Mouse (Mus musculus) kidney, adult 18-20 months (tissue): ENCODE data around the gene Gm10408.
"Not testable (repeated sequence)": the region's sequence is repeated elsewhere in the genome, so short reads cannot be mapped to it uniquely, and the experiment has no call there.

ENCODE experiments used
- DNase-seq: peaks from one replicate; pipeline ENCODE4 v3.0.0; 2021

Gene Gm10408

DNA sequence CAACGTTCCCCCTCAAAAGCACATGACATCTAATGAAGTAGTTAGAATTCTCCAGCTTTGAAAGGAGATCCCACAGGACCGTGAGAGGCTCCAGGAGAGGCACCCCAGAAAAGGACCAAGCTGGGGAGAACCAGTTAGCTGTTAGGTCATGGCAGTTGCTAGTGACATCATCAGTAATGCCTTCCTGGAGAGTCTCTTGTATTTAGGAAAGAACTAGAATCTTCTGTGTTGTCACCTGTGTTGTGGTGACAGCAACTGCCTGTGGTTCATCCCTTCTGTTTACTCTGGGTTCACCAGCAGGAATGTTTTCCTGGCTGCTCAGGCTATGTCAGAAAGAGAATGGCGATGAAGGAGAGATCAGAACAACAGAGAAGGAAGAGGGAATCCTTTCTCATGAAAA, at the start of gene Gm10408:
Gm10408 (plus strand) TSS at position 301 of the 400 bp plus-strand sequence.
- DNase-seq = not testable (repeated sequence)

DNA sequence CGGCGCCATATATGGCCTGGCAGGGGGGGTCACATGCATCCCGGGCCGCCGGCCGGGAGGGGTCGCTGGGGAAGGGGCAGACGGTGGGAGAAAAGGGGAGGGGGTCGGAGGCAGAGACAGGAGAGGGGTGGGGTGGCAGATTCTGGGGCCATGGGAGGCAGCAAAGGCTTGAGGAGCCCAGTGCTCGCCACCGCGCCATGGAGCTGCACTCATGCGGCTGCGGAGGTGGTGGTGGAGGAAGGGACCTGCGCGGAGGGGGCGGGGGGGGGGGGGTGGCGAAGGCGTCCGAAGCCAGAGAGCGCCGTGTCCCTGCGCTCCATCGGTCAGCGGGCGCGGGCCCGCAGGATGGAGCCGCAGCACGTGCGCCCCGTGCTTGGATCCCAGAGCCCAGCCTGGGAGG, 36.9 kb upstream of the Gm10408 start, which contains the start of gene Gm10409:
Gm10409 (plus strand) TSS at position 301 of the 400 bp plus-strand sequence.
- not testable (repeated sequence) for DNase-seq

DNA sequence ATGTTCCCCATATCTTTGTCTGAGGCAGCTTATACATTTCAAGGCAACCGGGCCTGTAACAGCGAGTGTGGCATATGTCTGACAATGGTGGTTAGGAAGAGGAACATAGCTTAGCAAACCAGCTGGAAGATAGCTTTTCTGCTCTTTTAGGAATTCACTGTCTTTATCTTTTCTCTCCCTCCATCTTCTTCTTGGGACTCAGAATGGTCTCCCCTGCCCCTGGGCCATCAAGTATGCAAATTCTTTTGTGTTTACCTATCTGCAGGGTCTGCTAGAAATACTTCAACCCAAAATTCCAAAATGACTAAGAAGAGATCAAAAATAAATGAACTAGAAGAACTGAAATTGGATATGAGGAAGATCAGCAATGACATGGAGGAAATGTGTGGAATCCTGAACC, 21.4 kb upstream of the Gm10408 start, which contains the start of gene Gm3005:
Gm3005 (plus strand) TSS at position 301 of the 400 bp plus-strand sequence.
- DNase-seq = not testable (repeated sequence)
